Mouse (Mus musculus) heart, adult 2 months (tissue): Measurements from ENCODE around the gene Cd22.
"Not testable (repeated sequence)": the region's sequence is repeated elsewhere in the genome, so short reads cannot be mapped to it uniquely, and the experiment has no call there.

Experiments used
- CTCF ChIP-seq: fragments of 200-600 bp; IDR thresholded peaks from 2 replicates; pipeline ENCODE4 v1.8.1; 2022; ENCODE audit warnings: antibody characterized with exemption, mild to moderate bottlenecking, moderate library complexity
- EP300 ChIP-seq: fragments of 200-500 bp; IDR thresholded peaks from 2 replicates; pipeline ENCODE4 v1.6.1; 2011; ENCODE audit warnings: low read depth, low read length, control low read depth; ENCODE audit not compliant: insufficient read depth
- POLR2A ChIP-seq: fragments of 200-500 bp; IDR thresholded peaks from 2 replicates; pipeline ENCODE4 v1.6.1; 2011; ENCODE audit warnings: mild to moderate bottlenecking, low read depth, low read length, control low read depth; ENCODE audit not compliant: insufficient read depth

GRCm38 (mm10) chr7:30832684-30833083 lies 47.5 kb downstream of the Cd22 start:
- not testable (repeated sequence) for TF ChIP-seq EP300, CTCF, POLR2A
